Mouse (Mus musculus): Measurements from ENCODE around the gene Wscd2. TPM values are rescaled to one million over a fixed set of nuclear protein-coding genes. Genes with fewer than 3 reads are reported as not detected.

Gene Wscd2
- 2.5 and 4.2 TPM in 2 replicates for polyA plus RNA-seq (2015; fragmentation: Nextera tagmentation; extraction: Ambion mirVana)

DNA sequence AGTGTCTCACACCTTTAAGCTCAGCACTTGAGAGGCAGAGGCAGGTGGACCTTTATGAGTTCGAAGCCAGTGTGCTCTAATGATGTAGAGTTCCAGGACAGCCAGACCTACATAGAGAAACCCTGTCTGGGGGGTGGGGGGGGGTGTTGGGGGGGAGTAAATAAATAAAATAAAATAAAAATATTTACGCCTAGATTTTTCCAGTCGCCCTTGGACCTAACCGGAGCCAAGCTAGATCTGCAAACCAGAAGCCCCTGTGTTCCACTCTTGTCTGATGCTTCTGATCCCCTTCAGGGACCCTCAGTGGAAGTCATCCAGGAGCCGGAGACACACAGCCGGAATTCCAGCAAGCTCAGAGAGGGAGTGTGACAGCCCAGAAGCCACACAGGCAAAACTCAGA is at the start of gene Wscd2:
Gene Wscd2, plus strand, starts transcription at position 301 of the 400 bp plus-strand sequence.
- Histone ChIP-seq H3K9ac (peak within 1 kb of the TSS; percentile 72), H3K4me2 (peak within 1 kb of the TSS; percentile 89), H3K4me1 (replicated peaks) (peaks cover 25% of the 10 kb centered on the region), H3K36me3 (no peaks in the 10 kb centered on the region), H3K4me3 (peak within 1 kb of the TSS; percentile 64), H3K27ac (peak within 1 kb of the TSS; percentile 51), H3K9me3 (replicated peaks) (no peaks in the 10 kb centered on the region), H3K27me3 (peaks cover 47% of the 10 kb centered on the region)
- no peak for ATAC-seq (replicated peaks; ENCODE audit: insufficient number of reproducible peaks, insufficient read depth, low FRiP score, low read depth)
- 64% methylated on average over 6 of the region's 6 CpGs for WGBS

GRCm38 (mm10) chr5:113442180-113442579 is 48.0 kb upstream of the Wscd2 start:
- no peaks in the 10 kb centered on the region for H3K4me1 ChIP-seq (replicated peaks)

DNA sequence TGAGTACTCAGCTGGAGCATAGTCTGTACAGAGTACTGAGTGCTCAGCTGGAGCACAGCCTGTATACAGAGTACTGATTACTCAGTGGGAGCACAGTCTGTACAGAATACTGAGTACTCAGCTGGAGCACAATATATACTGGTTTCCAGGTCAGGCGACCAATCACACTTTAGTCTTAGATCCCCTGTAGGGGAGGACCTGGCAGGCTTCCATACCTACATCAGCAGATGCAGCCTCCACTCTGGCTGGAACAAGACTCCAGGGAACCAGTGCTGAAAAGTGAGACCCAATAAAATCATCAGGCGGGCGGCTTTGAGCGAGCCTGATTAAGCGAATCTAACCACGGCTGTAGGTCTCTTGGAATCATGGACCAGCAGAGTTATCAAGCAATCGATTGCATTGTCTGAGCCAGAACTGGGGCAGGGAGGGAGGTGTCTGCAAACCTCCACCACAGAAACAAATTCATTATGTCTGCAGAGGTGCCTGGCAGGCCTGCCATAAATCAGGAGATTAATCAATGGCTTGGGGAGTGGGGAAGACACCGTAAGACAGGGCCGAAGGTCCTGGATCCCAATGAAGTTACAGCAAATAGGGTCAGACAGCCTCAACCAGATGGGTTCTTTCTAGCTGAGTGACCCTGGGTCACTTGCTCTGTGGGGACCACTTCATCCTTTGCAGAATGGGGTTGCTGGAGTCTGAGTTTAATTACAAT is 42.0 kb upstream of the Wscd2 start:
- WGBS: 67% methylated on average over 9 of the region's 9 CpGs
- H3K9me3 ChIP-seq (replicated peaks): no peaks in the 10 kb centered on the region
- no peaks in the 10 kb centered on the region for H3K4me1 ChIP-seq (replicated peaks)
- ATAC-seq (replicated peaks; ENCODE audit: insufficient number of reproducible peaks, insufficient read depth, low FRiP score, low read depth): no peak
- H3K4me2 ChIP-seq: no peak overlapping the region
- no peaks in the 10 kb centered on the region; the same call in 1 of the 2 replicates for H3K27me3 ChIP-seq
- no peak overlapping the region for H3K9ac ChIP-seq
- H3K36me3 ChIP-seq: no peaks in the 10 kb centered on the region
- H3K4me3 ChIP-seq: no peak overlapping the region
- no peak overlapping the region for H3K27ac ChIP-seq

More at GRCm38 (mm10) chr5:113442180-113442579, 48.0 kb upstream of the Wscd2 start:
- ATAC-seq (replicated peaks; ENCODE audit: insufficient number of reproducible peaks, insufficient read depth, low FRiP score, low read depth): no peak
- H3K4me3 ChIP-seq: no peak overlapping the region
- WGBS: 65% methylated on average over 3 of the region's 3 CpGs
- H3K9me3 ChIP-seq (replicated peaks): no peaks in the 10 kb centered on the region
- no peak overlapping the region for H3K27ac ChIP-seq
- H3K9ac ChIP-seq: no peak overlapping the region
- H3K36me3 ChIP-seq: no peaks in the 10 kb centered on the region
- H3K4me2 ChIP-seq: no peak overlapping the region
- H3K27me3 ChIP-seq: peaks cover 3% of the 10 kb centered on the region; the same call in 1 of the 2 replicates

GRCm38 (mm10) chr5:113449336-113449735 is 40.8 kb upstream of the Wscd2 start:
- Histone ChIP-seq H3K36me3 (no peaks in the 10 kb centered on the region), H3K4me2 (no peak overlapping the region), H3K4me3 (no peak overlapping the region), H3K27me3 (no peaks in the 10 kb centered on the region; the same call in 1 of the 2 replicates), H3K9me3 (replicated peaks) (no peaks in the 10 kb centered on the region), H3K4me1 (replicated peaks) (no peaks in the 10 kb centered on the region), H3K27ac (no peak overlapping the region), H3K9ac (no peak overlapping the region)
- no peak for ATAC-seq (replicated peaks; ENCODE audit: insufficient number of reproducible peaks, insufficient read depth, low FRiP score, low read depth)
- WGBS: 77% methylated on average over 3 of the region's 3 CpGs

- WGBS: 9% methylated on average over 1 of the region's 1 CpGs
- H3K4me3 ChIP-seq: no peak overlapping the region
- no peak overlapping the region for H3K9ac ChIP-seq
- no peaks in the 10 kb centered on the region for H3K4me1 ChIP-seq (replicated peaks)
- H3K27ac ChIP-seq: no peak overlapping the region
- no peak for ATAC-seq (replicated peaks; ENCODE audit: insufficient number of reproducible peaks, insufficient read depth, low FRiP score, low read depth)
- H3K4me2 ChIP-seq: no peak overlapping the region
- no peaks in the 10 kb centered on the region for H3K9me3 ChIP-seq (replicated peaks)
- no peaks in the 10 kb centered on the region; the same call in 1 of the 2 replicates for H3K27me3 ChIP-seq
- no peaks in the 10 kb centered on the region for H3K36me3 ChIP-seq
Measured at GRCm38 (mm10) chr5:113452691-113453090, 37.4 kb upstream of the Wscd2 start.

GRCm38 (mm10) chr5:113453356-113453755 is 36.8 kb upstream of the Wscd2 start:
- 6% methylated on average over 4 of the region's 4 CpGs for WGBS
- no peak for ATAC-seq (replicated peaks; ENCODE audit: insufficient number of reproducible peaks, insufficient read depth, low FRiP score, low read depth)
- no peak overlapping the region for H3K27ac ChIP-seq
- H3K9ac ChIP-seq: no peak overlapping the region
- no peaks in the 10 kb centered on the region for H3K36me3 ChIP-seq
- no peaks in the 10 kb centered on the region for H3K9me3 ChIP-seq (replicated peaks)
- H3K4me3 ChIP-seq: no peak overlapping the region
- no peaks in the 10 kb centered on the region; the same call in 1 of the 2 replicates for H3K27me3 ChIP-seq
- H3K4me2 ChIP-seq: no peak overlapping the region
- H3K4me1 ChIP-seq (replicated peaks): no peaks in the 10 kb centered on the region

DNA sequence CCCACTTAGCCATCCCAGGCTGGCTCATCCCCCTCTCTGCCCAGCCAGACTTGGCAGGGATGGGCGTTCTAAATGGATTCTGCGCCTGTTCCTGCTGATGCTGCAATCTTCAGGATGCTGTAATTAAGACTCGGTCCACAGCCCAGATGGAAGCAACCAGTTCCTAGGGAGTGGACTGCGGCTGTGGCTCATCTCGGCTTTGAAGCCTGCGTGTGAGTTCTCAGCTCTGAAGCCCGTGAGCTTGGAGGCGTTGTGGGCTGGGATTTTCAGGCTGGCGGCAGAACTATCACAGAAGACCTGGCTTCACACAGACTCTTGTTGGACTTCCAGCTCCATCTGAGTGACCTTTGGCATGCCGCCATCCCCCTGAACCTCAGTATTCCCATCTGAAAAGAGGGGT is 34.1 kb upstream of the Wscd2 start:
- Histone ChIP-seq H3K36me3 (no peaks in the 10 kb centered on the region), H3K4me2 (no peak overlapping the region), H3K4me1 (replicated peaks) (no peaks in the 10 kb centered on the region), H3K9me3 (replicated peaks) (no peaks in the 10 kb centered on the region), H3K27ac (no peak overlapping the region), H3K4me3 (no peak overlapping the region), H3K27me3 (peaks cover 21% of the 10 kb centered on the region), H3K9ac (no peak overlapping the region)
- ATAC-seq (replicated peaks; ENCODE audit: insufficient number of reproducible peaks, insufficient read depth, low FRiP score, low read depth): no peak
- WGBS: 78% methylated on average over 10 of the region's 10 CpGs

- no peak overlapping the region for H3K27ac ChIP-seq
- no peaks in the 10 kb centered on the region for H3K4me1 ChIP-seq (replicated peaks)
- H3K27me3 ChIP-seq: peaks cover 27% of the 10 kb centered on the region
- WGBS: 80% methylated on average over 4 of the region's 4 CpGs
- no peak for ATAC-seq (replicated peaks; ENCODE audit: insufficient number of reproducible peaks, insufficient read depth, low FRiP score, low read depth)
- no peaks in the 10 kb centered on the region for H3K36me3 ChIP-seq
- no peak overlapping the region for H3K4me2 ChIP-seq
- no peaks in the 10 kb centered on the region for H3K9me3 ChIP-seq (replicated peaks)
- H3K9ac ChIP-seq: no peak overlapping the region
- no peak overlapping the region for H3K4me3 ChIP-seq
Measured at GRCm38 (mm10) chr5:113456756-113457155, 33.4 kb upstream of the Wscd2 start.

- H3K27me3 ChIP-seq: peaks cover 32% of the 10 kb centered on the region
- WGBS: 68% methylated on average over 6 of the region's 6 CpGs
- H3K4me3 ChIP-seq: no peak overlapping the region
- H3K27ac ChIP-seq: no peak overlapping the region
- no peaks in the 10 kb centered on the region for H3K36me3 ChIP-seq
- H3K9ac ChIP-seq: no peak overlapping the region
- H3K4me1 ChIP-seq (replicated peaks): no peaks in the 10 kb centered on the region
- ATAC-seq (replicated peaks; ENCODE audit: insufficient number of reproducible peaks, insufficient read depth, low FRiP score, low read depth): no peak
- no peaks in the 10 kb centered on the region for H3K9me3 ChIP-seq (replicated peaks)
- no peak overlapping the region for H3K4me2 ChIP-seq
Measured at GRCm38 (mm10) chr5:113457260-113457659, 32.9 kb upstream of the Wscd2 start.

- Histone ChIP-seq H3K9me3 (replicated peaks) (no peaks in the 10 kb centered on the region), H3K9ac (no peak overlapping the region), H3K27me3 (peaks cover 52% of the 10 kb centered on the region), H3K4me2 (no peak overlapping the region), H3K4me1 (replicated peaks) (no peaks in the 10 kb centered on the region), H3K36me3 (no peaks in the 10 kb centered on the region), H3K27ac (no peak overlapping the region), H3K4me3 (no peak overlapping the region)
- no peak for ATAC-seq (replicated peaks; ENCODE audit: insufficient number of reproducible peaks, insufficient read depth, low FRiP score, low read depth)
- WGBS: 67% methylated on average over 7 of the region's 7 CpGs
Measured at GRCm38 (mm10) chr5:113459942-113460341, 30.2 kb upstream of the Wscd2 start.

DNA sequence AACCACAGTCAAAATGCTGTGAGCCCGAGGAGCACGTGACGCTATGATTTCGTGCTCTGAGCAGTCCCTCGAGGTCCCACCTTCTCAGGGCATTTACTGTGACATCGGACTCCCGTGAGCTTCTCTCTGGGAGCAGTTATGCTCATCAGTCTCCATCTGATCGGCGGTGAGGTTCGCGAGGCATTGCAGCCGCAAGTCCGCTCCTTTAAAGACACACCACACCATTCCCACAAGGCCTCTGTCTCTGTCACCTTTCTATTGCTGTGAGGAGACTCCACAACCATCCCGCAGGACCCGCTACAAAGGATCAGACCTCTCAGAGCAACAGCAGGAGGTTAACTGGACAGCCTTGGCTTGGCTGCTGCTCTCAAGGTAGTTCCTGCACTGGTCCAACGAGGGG is 28.6 kb upstream of the Wscd2 start:
- Histone ChIP-seq H3K27me3 (peaks cover 63% of the 10 kb centered on the region), H3K36me3 (no peaks in the 10 kb centered on the region), H3K4me1 (replicated peaks) (no peaks in the 10 kb centered on the region), H3K27ac (no peak overlapping the region), H3K4me2 (peak overlapping the region; percentile 1; the same call in 1 of the 2 replicates), H3K9me3 (replicated peaks) (no peaks in the 10 kb centered on the region), H3K4me3 (no peak overlapping the region), H3K9ac (no peak overlapping the region)
- 18% methylated on average over 16 of the region's 16 CpGs for WGBS
- ATAC-seq (replicated peaks; ENCODE audit: insufficient number of reproducible peaks, insufficient read depth, low FRiP score, low read depth): no peak
